Mouse (Mus musculus) heart, postnatal 0 days (tissue): Measurements from ENCODE around the gene Tmem229b. TPM values are rescaled to one million over a fixed set of nuclear protein-coding genes. Genes with fewer than 3 reads are reported as not detected.

Experiments
- ATAC-seq: fragments of 200-750 bp; cut with Nextera tagmentation; 2 replicates; pipeline ENCODE4 v1.8.0; 2017; ENCODE audit warnings: low read depth, moderate number of reproducible peaks, moderate library complexity; ENCODE audit not compliant: insufficient read depth
- DNase-seq: peaks from one replicate; pipeline ENCODE4 v3.0.0-alpha.2; 2016; ENCODE audit warnings: low spot score
- H3K27ac ChIP-seq: fragments of 300-500 bp; sonication (generic); 2 replicates; pipeline ENCODE4 v1.5.1; 2014; ENCODE audit warnings: low read depth, mild to moderate bottlenecking
- H3K27me3 ChIP-seq: fragments of 300-500 bp; sonication (generic); 2 replicates; pipeline ENCODE4 v1.6.1; 2014; ENCODE audit warnings: low read length, mixed read lengths; ENCODE audit not compliant: control insufficient read depth, insufficient read depth
- H3K36me3 ChIP-seq: fragments of 300-500 bp; sonication (generic); replicated peaks from 2 replicates; pipeline ENCODE4 v1.6.1; 2014; ENCODE audit warnings: low read length, mixed read lengths; ENCODE audit not compliant: control insufficient read depth, insufficient read depth
- H3K4me1 ChIP-seq: fragments of 300-500 bp; sonication (generic); 2 replicates; pipeline ENCODE4 v1.6.1; 2014; ENCODE audit warnings: antibody characterized with exemption; ENCODE audit not compliant: control insufficient read depth, insufficient read depth
- H3K4me2 ChIP-seq: fragments of 300-500 bp; sonication (generic); 2 replicates; pipeline ENCODE4 v1.6.1; 2014; ENCODE audit warnings: low read depth, mild to moderate bottlenecking, low read length, moderate library complexity
- H3K4me3 ChIP-seq: fragments of 300-500 bp; sonication (generic); 2 replicates; pipeline ENCODE4 v1.5.1; 2014; ENCODE audit warnings: low read depth, low read length
- H3K9ac ChIP-seq: fragments of 300-500 bp; sonication (generic); replicated peaks from 2 replicates; pipeline ENCODE4 v1.6.1; 2014; ENCODE audit warnings: low read depth, low read length, mixed read lengths
- H3K9me3 ChIP-seq: fragments of 300-500 bp; sonication (generic); replicated peaks from 2 replicates; pipeline ENCODE4 v1.6.1; 2016; ENCODE audit warnings: low read length; ENCODE audit not compliant: control insufficient read depth
- CTCF ChIP-seq: IDR thresholded peaks from 2 replicates; pipeline ENCODE4 v1.5.1; 2016; ENCODE audit warnings: antibody characterized with exemption, control low read depth, low read depth
- EP300 ChIP-seq: IDR thresholded peaks from 2 replicates; pipeline ENCODE4 v1.6.1; 2016; ENCODE audit warnings: antibody characterized with exemption, low read depth
- WGBS: fragments of 180-500 bp; shearing (Covaris S2); extraction: QIAGEN DNeasy Blood & Tissue Kit; methylation state at CpG from one replicate; pipeline ENCODE4 v1.1.7; 2014; 5-methylcytosine and 5-hydroxymethylcytosine counted together
- polyA plus RNA-seq: library from polyadenylated mRNA; unstranded; fragments of >200 nt; fragmentation: Nextera tagmentation; extraction: Ambion mirVana; gene quantifications from 2 replicates; pipeline ENCODE4 v1.2.1, GENCODE M21; 2015
- total RNA-seq: library from RNA; depleted of rRNA; stranded (reverse); fragments of >200 nt; gene quantifications from 2 replicates; pipeline ENCODE4 v1.2.3, GENCODE M21; 2014; ENCODE audit warnings: low replicate concordance

The Tmem229b gene
- total and polyA plus RNA-seq, 2 experiments from 2014 or later: 1.9 to 4.8 TPM

DNA sequence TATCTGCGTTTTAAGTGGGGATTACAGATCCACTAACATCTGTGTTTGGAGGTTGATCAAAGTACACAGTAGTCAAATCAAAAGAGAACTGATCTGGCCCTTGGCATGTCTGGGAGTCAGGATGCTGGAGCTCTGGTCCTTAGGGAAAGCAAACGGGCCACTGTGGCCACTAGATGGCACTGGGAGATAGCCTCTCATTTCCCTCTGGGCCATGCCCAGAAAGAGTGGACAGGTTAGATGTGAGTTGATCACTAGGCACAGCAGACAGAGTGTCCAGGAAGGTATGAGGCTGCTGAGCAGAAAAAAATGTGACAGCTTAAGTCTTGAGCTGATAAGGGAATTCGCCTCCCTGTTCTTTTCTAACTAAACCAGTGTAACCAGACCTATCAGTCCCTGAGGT is 15.5 kb upstream of the Tmem229b start:
- Histone ChIP-seq H3K4me3 (no peak overlapping the region), H3K4me2 (no peak overlapping the region), H3K4me1 (no peaks in the 10 kb centered on the region), H3K36me3 (no peaks in the 10 kb centered on the region), H3K9ac (no peak overlapping the region), H3K27ac (no peak overlapping the region), H3K9me3 (no peaks in the 10 kb centered on the region), H3K27me3 (peaks cover 28% of the 10 kb centered on the region)
- TF ChIP-seq EP300 (no peak), CTCF (peak; percentile 90)
- DNase-seq (peak; percentile 60), ATAC-seq (peak; percentile 49; the same call in 1 of the 2 replicates)
- WGBS: 4% methylated on average over 3 of the region's 3 CpGs

DNA sequence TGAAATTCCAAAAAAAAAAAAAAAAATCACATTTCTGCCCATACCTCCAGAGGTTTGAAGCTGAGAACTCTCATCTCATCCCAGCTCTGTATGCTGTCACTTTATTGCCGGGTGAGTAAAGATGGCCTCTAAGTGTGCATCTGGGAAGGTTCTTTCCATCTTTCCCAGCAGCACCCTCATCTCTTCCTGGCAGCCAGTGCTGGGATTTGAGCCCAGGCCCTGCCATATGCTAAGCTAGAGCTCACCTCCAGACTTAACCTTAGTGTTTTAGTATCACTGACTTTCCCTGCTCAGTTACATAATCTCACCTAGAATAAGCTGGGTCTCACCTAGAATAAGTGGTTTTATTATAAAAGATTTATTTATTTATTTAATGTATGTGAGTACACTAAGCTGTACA is 14.5 kb upstream of the Tmem229b start:
- H3K27ac ChIP-seq: no peak overlapping the region
- no peak for TF ChIP-seq EP300
- no peak for TF ChIP-seq CTCF
- no peaks in the 10 kb centered on the region for H3K9me3 ChIP-seq

DNA sequence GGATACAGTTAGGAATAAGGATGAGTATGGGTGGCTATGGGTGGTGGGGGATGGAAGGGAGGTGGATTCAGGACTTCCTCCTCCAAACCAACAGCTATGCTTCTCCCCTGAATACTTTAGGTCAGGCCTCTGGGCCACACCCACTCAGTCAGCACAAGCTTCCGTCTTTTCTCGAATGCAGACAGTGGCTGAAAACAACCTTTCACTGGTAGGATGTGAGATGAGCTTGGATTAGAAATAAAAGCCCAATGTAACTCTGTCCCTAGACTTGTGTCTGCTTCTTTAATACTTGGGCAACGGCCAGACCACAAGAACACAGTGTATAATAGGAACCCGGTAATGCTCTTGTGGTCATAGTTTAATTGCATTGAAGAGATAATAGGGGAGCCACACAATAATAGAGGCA is 10.6 kb upstream of the Tmem229b start:
- no peak for TF ChIP-seq CTCF
- TF ChIP-seq EP300: no peak
- H3K4me3 ChIP-seq: no peak overlapping the region
- no peak for ATAC-seq
- H3K4me1 ChIP-seq: no peaks in the 10 kb centered on the region
- 49% methylated on average over 4 of the region's 4 CpGs for WGBS
- no peaks in the 10 kb centered on the region for H3K9me3 ChIP-seq
- DNase-seq: no peak
- no peaks in the 10 kb centered on the region for H3K27me3 ChIP-seq
- H3K9ac ChIP-seq: no peak overlapping the region
- no peak overlapping the region for H3K4me2 ChIP-seq
- no peak overlapping the region for H3K27ac ChIP-seq
- no peaks in the 10 kb centered on the region for H3K36me3 ChIP-seq

More for the DNA sequence above, 14.5 kb upstream of the Tmem229b start:
- Histone ChIP-seq H3K27me3 (peaks cover 23% of the 10 kb centered on the region), H3K36me3 (no peaks in the 10 kb centered on the region), H3K9ac (no peak overlapping the region), H3K4me3 (no peak overlapping the region), H3K4me2 (no peak overlapping the region), H3K4me1 (no peaks in the 10 kb centered on the region)
- DNase-seq (no peak), ATAC-seq (no peak)
- WGBS: 77% methylated on average over 1 of the region's 1 CpGs

DNA sequence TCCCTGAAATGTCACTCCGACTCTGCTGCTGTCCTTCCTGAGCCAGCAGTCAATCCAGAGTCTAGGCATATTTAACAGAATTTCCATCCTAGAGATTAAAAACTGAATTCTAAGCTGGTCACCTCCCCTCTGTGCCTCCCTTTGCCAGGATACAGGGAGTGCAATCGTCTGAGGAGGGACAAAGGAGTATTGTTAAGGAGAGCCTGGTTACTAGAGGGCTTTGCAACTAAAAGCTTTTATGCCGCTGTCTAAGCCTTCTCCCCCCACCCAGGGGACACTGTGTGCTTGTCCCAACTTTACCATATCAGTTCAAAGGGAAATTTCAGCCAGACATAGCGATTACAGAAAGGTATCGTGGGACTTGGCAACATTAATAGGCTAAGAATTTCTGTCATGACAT is 8.7 kb upstream of the Tmem229b start:
- H3K4me3 ChIP-seq: no peak overlapping the region
- no peak overlapping the region for H3K4me2 ChIP-seq
- ATAC-seq: no peak
- no peaks in the 10 kb centered on the region for H3K27me3 ChIP-seq
- TF ChIP-seq EP300 (no peak), CTCF (no peak)
- 39% methylated on average over 5 of the region's 5 CpGs for WGBS
- H3K27ac ChIP-seq: no peak overlapping the region
- H3K9ac ChIP-seq: no peak overlapping the region
- H3K36me3 ChIP-seq: no peaks in the 10 kb centered on the region
- H3K4me1 ChIP-seq: no peaks in the 10 kb centered on the region
- no peak for DNase-seq
- H3K9me3 ChIP-seq: no peaks in the 10 kb centered on the region

DNA sequence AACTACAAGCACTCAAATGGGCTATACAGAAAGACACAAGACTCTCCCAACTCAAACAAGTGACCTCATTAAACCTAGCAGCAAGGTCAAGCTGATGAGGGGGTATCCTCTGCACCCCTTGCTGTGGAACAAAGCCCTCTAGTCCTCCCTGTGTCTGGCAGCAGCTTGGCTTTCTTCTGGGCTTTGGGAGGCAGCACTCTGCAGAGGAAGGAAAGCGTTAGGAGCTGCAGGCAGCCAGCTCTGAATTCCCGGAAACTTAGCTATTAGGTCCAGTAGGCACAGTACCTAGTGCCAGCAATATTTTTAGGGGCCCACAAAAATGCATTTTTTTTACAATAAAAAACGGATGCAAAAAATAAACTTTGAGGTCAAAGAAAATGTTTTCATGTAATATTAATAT is 3.1 kb upstream of the Tmem229b start:
- no peak overlapping the region for H3K4me2 ChIP-seq
- TF ChIP-seq CTCF (no peak), EP300 (no peak)
- no peaks in the 10 kb centered on the region for H3K9me3 ChIP-seq
- no peaks in the 10 kb centered on the region for H3K4me1 ChIP-seq
- 30% methylated on average over 3 of the region's 3 CpGs for WGBS
- no peaks in the 10 kb centered on the region for H3K36me3 ChIP-seq
- no peak overlapping the region for H3K4me3 ChIP-seq
- no peak for DNase-seq
- no peak overlapping the region for H3K9ac ChIP-seq
- no peak overlapping the region for H3K27ac ChIP-seq
- H3K27me3 ChIP-seq: peaks cover under 1% of the 10 kb centered on the region; the same call in 1 of the 2 replicates
- no peak for ATAC-seq

DNA sequence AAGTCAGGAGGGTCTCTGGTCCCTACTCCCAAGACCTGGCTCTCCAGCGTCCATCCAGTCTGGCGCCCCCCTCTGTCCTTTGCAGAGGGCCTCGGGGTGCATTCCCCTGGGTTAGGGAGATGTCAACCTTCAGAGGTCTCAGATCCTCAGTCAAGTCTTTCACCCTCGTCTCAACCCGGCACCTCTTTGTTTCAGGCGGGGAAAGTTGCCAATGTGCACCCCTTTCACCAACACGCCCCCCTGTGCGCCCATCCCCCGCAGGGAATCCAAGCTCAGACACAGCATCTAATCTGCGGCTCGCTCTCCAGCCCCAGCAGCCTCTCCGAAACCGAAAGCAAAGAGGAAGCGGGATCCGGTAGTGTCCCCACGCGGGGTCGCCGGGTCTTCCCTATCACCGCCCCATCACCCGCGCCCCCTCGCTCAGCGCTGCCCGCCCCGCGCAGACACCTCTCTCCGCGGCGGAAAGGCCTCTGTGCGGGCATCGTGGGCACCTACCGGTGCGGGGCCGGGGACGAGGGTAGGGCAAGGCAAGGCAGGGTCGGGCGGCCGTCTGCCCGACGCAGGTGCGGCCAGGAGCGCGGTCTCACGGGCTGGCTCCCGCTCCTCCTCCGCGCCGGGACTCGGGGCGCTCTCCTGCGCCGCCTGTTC is 825 bp downstream of the Tmem229b start:
- DNase-seq (no peak), ATAC-seq (peak; percentile 55; the same call in 1 of the 2 replicates)
- Histone ChIP-seq H3K4me2 (peak overlapping the region; percentile 89), H3K4me3 (peak overlapping the region; percentile 92), H3K27ac (no peak overlapping the region), H3K9ac (peak overlapping the region; percentile 77), H3K9me3 (no peaks in the 10 kb centered on the region), H3K27me3 (peaks cover 9% of the 10 kb centered on the region; the same call in 1 of the 2 replicates), H3K36me3 (no peaks in the 10 kb centered on the region), H3K4me1 (no peaks in the 10 kb centered on the region)
- TF ChIP-seq CTCF (peak; percentile 56), EP300 (no peak)
- under 1% methylated on average over 41 of the region's 53 CpGs for WGBS
